Mouse (Mus musculus) embryonic facial prominence, embryonic 11.5 days (tissue): ENCODE measurements around the gene Wwox. TPM values are rescaled to one million over a fixed set of nuclear protein-coding genes. Genes with fewer than 3 reads are reported as not detected.

Experiments used
- ATAC-seq: fragments of 200-750 bp; cut with Nextera tagmentation; replicated peaks from 2 replicates; pipeline ENCODE4 v1.8.0; 2017; ENCODE audit warnings: low read depth; ENCODE audit not compliant: insufficient number of reproducible peaks, low FRiP score, low TSS enrichment
- DNase-seq: peaks from one replicate; pipeline ENCODE4 v3.0.0-alpha.2; 2015; ENCODE audit warnings: low spot score
- H3K27ac ChIP-seq: fragments of 300-500 bp; sonication (generic); replicated peaks from 2 replicates; pipeline ENCODE4 v1.5.1; 2014; ENCODE audit warnings: mild to moderate bottlenecking, low read depth, low read length, control low read depth
- H3K27me3 ChIP-seq: fragments of 300-500 bp; sonication (generic); 2 replicates; pipeline ENCODE4 v1.6.1; 2014; ENCODE audit warnings: mild to moderate bottlenecking, low read length, moderate library complexity, mixed read lengths; ENCODE audit not compliant: control insufficient read depth, insufficient read depth
- H3K36me3 ChIP-seq: fragments of 300-500 bp; sonication (generic); replicated peaks from 2 replicates; pipeline ENCODE4 v1.6.1; 2014; ENCODE audit warnings: low read depth, mild to moderate bottlenecking, low read length, moderate library complexity, mixed read lengths; ENCODE audit not compliant: control insufficient read depth, insufficient read depth
- H3K4me1 ChIP-seq: fragments of 300-500 bp; sonication (generic); 2 replicates; pipeline ENCODE4 v1.6.1; 2014; ENCODE audit warnings: low read length, mixed read lengths; ENCODE audit not compliant: control insufficient read depth, insufficient read depth
- H3K4me2 ChIP-seq: fragments of 300-500 bp; sonication (generic); 2 replicates; pipeline ENCODE4 v1.6.1; 2014; ENCODE audit warnings: low read depth, mild to moderate bottlenecking, control low read depth, low read length, moderate library complexity
- H3K4me3 ChIP-seq: fragments of 300-500 bp; sonication (generic); 2 replicates; pipeline ENCODE4 v1.5.1; 2014; ENCODE audit warnings: low read depth, low read length, control low read depth
- H3K9ac ChIP-seq: fragments of 300-500 bp; sonication (generic); replicated peaks from 2 replicates; pipeline ENCODE4 v1.6.1; 2014; ENCODE audit warnings: mild to moderate bottlenecking, control low read depth, low read length
- H3K9me3 ChIP-seq: fragments of 300-500 bp; sonication (generic); replicated peaks from 2 replicates; pipeline ENCODE4 v1.6.1; 2016; ENCODE audit warnings: mild to moderate bottlenecking, low read length, inconsistent platforms, mixed read lengths; ENCODE audit not compliant: control insufficient read depth
- WGBS: fragments of 180-500 bp; shearing (Covaris S2); extraction: QIAGEN DNeasy Blood & Tissue Kit; methylation state at CpG from one replicate; pipeline ENCODE4 v1.1.7; 2014; 5-methylcytosine and 5-hydroxymethylcytosine counted together
- polyA plus RNA-seq: library from polyadenylated mRNA; unstranded; fragments of >200 nt; fragmentation: Nextera tagmentation; extraction: Ambion mirVana; gene quantifications from 2 replicates; pipeline ENCODE4 v1.2.1, GENCODE M21; 2014

Wwox gene
- polyA plus RNA-seq, 1 experiment from 2014 or later = 7.2 TPM

DNA sequence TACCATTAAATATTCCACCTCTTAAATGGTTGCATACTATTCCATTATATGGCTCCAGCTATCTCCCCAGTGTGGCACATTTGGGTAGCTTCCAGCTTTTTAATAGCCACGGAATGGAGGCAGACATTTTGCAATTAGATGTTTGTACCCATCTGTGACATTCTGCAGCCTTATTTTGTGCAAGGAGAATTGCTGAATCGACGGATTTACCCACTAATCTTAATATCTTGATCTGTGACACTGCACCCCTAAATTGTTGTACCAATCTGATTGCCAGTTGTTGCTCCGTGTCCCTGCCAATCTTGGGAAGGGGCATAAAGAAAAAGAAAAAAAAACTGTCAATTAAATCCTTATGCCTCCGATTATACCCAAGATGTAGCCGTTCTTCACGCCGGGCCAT lies 15.8 kb downstream of the Wwox start:
- no peak for ATAC-seq
- WGBS = 88% methylated on average over 8 of the region's 8 CpGs

DNA sequence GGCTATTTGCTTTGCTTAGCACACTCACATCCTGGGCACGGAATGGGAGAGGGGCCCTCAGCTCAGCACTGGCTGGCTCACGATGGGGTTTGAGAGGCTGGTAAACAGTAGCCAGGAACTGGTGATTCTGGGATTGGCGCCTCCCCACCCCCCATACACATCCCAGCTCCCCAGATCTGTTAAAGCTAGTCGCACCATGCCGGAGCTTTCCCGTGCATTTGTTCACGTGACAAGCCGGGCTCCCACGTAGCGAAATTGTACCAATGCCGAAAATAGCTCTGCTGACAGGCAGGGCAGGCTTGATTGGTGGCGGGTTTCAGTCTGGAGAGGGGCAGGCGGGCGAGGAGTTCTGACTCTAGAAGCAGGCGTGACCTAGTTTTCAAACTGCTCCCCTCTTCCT lies 16.5 kb downstream of the Wwox start:
- no peak overlapping the region for H3K27ac ChIP-seq
- H3K27me3 ChIP-seq = no peaks in the 10 kb centered on the region
- no peak for DNase-seq
- no peaks in the 10 kb centered on the region; the same call in 1 of the 2 replicates for H3K4me1 ChIP-seq
- H3K4me2 ChIP-seq = no peak overlapping the region
- H3K9ac ChIP-seq = no peak overlapping the region
- no peaks in the 10 kb centered on the region for H3K9me3 ChIP-seq
- no peaks in the 10 kb centered on the region for H3K36me3 ChIP-seq
- no peak for ATAC-seq
- WGBS = 71% methylated on average over 15 of the region's 15 CpGs
- H3K4me3 ChIP-seq = no peak overlapping the region

More for the DNA sequence above, 15.8 kb downstream of the Wwox start:
- Histone ChIP-seq H3K27me3 (no peaks in the 10 kb centered on the region), H3K4me2 (no peak overlapping the region), H3K27ac (no peak overlapping the region), H3K4me3 (no peak overlapping the region), H3K9me3 (no peaks in the 10 kb centered on the region), H3K4me1 (no peaks in the 10 kb centered on the region; the same call in 1 of the 2 replicates), H3K36me3 (no peaks in the 10 kb centered on the region), H3K9ac (no peak overlapping the region)
- no peak for DNase-seq

DNA sequence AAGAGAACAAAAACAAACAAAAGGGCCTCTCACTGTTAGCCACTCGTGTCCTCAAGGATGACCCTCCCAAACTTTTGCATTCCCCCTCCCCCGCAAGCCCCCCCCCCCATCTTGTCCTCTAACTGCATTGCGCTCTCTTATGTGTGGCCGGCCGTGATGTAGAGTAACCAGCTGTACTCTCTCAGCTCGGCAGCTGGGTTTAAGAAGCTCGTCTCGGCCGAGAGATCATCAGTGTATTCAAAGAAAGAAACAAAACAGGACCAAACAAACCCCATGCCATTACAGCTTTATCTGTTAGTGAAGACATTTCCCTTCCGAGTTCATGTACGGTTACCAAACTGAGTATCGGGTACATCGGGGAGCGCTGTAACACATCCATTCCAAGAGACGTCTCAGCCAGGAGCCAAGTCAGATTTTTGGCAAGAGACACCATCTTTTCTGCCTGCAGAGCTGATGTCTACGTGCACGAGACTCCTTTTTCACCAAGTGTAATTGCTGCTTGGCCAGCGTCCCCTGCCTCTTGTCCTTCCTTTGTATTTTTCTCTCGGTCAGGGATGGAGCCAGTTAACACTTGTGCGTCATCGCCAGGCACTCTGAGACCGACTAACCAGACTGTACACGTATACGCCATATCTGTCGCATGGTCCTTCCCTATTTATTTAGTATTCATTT lies 18.8 kb downstream of the Wwox start:
- no peak for ATAC-seq
- H3K9ac ChIP-seq = no peak overlapping the region
- WGBS = 81% methylated on average over 25 of the region's 25 CpGs
- H3K36me3 ChIP-seq = no peaks in the 10 kb centered on the region
- H3K4me3 ChIP-seq = no peak overlapping the region
- H3K4me2 ChIP-seq = no peak overlapping the region
- H3K27me3 ChIP-seq = no peaks in the 10 kb centered on the region
- H3K4me1 ChIP-seq = no peaks in the 10 kb centered on the region
- H3K27ac ChIP-seq = no peak overlapping the region
- no peaks in the 10 kb centered on the region for H3K9me3 ChIP-seq
- DNase-seq = no peak

DNA sequence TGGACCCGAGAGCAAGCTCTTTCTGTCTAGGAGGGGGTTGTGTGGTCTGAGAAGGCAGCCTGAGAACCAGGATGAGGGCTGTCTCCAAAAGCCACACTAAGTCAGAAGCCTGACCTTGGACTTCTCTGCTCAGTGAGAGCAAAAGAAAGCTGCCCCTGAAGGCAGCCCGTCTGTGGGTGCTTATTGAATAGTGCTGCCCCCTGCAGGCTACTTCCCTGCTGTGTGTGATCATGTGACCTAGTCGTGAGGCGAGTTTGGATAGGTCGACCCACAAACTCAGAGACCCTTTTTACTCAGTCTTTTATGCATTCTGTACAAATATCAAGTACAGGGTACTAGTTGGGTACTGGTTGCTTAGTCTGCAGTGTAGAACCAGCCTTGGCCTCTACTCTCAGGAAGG lies 21.1 kb downstream of the Wwox start:
- Histone ChIP-seq H3K9me3 (no peaks in the 10 kb centered on the region), H3K36me3 (no peaks in the 10 kb centered on the region), H3K4me2 (no peak overlapping the region), H3K4me3 (no peak overlapping the region), H3K27me3 (no peaks in the 10 kb centered on the region), H3K27ac (no peak overlapping the region), H3K9ac (no peak overlapping the region), H3K4me1 (no peaks in the 10 kb centered on the region)
- ATAC-seq = no peak
- 65% methylated on average over 5 of the region's 5 CpGs for WGBS
- peak; percentile 32 for DNase-seq

DNA sequence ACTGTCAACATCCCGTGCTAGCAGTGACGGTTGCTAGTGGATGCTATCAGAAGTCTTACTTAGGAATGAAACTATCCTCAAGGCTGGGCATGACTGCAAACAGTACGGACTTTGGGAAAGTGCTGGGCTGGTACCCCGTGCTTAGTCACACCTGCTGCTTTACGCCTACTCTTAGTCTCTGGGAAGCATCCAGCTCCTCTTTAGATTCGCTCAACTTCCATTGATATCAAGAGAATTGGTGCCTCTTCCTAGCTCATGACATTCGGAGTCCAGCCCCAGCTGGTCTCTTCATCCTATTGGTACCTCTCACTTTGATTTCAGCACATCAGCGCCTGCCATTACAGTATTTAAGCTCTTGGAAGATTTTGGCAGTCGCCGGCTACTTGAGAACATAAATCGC lies 23.1 kb downstream of the Wwox start:
- ATAC-seq = no peak
- no peak overlapping the region for H3K4me2 ChIP-seq

DNA sequence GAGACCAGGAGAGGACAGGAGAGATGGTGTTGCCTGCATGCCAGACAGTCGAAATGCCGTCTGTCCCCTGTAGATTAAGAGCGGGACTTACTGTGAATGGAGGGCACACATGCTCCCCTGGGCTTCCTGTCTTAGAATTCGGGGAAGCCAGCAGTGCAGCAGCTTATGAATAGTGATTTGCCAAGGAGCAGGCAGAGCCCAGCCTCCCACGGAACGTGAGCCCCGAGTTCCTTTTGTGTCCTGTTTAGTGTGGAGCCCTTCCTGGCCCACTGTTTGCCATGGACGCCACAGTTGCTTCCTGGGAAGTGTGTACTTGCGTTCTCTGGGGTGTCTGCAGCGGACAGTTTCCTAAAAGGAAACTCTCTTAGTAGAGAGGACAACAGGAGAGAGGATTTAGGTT lies 23.9 kb downstream of the Wwox start:
- Histone ChIP-seq H3K4me1 (no peaks in the 10 kb centered on the region), H3K4me3 (no peak overlapping the region), H3K9ac (no peak overlapping the region), H3K36me3 (no peaks in the 10 kb centered on the region), H3K4me2 (no peak overlapping the region), H3K9me3 (no peaks in the 10 kb centered on the region), H3K27me3 (no peaks in the 10 kb centered on the region), H3K27ac (no peak overlapping the region)
- DNase-seq (no peak), ATAC-seq (no peak)
- 75% methylated on average over 10 of the region's 10 CpGs for WGBS

More for the DNA sequence above, 23.1 kb downstream of the Wwox start:
- WGBS = 91% methylated on average over 11 of the region's 11 CpGs
- no peaks in the 10 kb centered on the region for H3K27me3 ChIP-seq
- H3K36me3 ChIP-seq = no peaks in the 10 kb centered on the region
- H3K4me1 ChIP-seq = no peaks in the 10 kb centered on the region
- no peak overlapping the region for H3K9ac ChIP-seq
- H3K27ac ChIP-seq = no peak overlapping the region
- H3K4me3 ChIP-seq = no peak overlapping the region
- no peaks in the 10 kb centered on the region for H3K9me3 ChIP-seq
- DNase-seq = no peak

DNA sequence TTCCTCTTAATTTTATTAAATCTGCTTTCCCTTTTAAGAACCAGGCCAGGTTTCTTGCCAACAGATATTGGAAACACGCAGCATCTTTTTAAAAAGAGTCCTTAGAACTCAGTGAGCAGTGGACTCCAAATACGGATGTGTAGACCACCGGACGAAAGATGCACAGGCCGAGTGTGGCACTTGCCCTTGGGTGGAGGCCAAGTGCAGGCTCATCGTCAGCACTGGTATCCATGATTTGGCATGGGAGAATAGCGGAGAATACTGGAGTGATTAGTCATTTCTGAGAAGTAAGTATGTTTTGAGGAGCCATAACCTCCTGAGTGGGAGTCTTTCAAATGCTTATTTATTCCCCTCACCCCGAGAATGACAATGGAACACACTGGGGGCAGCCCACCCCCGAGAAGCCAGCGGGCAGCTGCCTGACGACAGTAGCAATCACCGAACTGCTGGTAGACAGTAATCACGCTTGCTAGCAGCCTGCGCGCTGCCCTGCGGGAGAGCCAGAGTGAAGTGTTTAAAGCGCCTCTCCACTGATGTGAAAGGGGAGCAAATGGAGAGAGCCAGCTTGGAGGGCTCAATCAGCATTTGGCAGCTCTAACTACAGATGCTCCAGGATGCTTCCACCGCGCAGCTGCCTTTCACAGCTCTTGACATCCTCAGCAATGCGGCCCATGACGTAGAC lies 29.2 kb downstream of the Wwox start:
- WGBS = 89% methylated on average over 21 of the region's 21 CpGs
- H3K4me3 ChIP-seq = no peak overlapping the region
- H3K9me3 ChIP-seq = no peaks in the 10 kb centered on the region
- no peak overlapping the region for H3K9ac ChIP-seq
- no peak overlapping the region for H3K27ac ChIP-seq
- no peaks in the 10 kb centered on the region for H3K27me3 ChIP-seq
- H3K36me3 ChIP-seq = no peaks in the 10 kb centered on the region
- no peaks in the 10 kb centered on the region for H3K4me1 ChIP-seq
- ATAC-seq (no peak), DNase-seq (no peak)
- no peak overlapping the region for H3K4me2 ChIP-seq

DNA sequence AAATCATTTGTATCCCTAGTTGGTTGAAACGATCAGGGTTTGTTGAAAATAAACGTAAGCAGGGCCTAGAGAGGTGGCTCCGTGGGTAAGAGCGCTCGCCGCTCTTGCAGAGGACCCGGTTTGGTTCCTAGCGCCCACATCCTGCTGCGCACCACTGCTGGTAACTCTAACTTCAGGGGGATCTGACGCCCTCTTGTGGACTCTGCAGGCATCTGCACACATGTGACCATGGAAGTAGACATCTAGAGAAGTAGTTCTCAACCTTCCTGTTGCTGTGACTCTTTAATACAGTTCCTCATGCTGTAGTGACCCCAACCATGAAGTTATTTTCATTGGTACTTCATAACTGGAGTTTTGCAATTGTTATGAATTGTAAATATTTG lies 29.7 kb downstream of the Wwox start:
- Histone ChIP-seq H3K4me3 (no peak overlapping the region), H3K27me3 (no peaks in the 10 kb centered on the region), H3K9me3 (no peaks in the 10 kb centered on the region), H3K27ac (no peak overlapping the region), H3K36me3 (no peaks in the 10 kb centered on the region), H3K9ac (no peak overlapping the region), H3K4me1 (no peaks in the 10 kb centered on the region), H3K4me2 (no peak overlapping the region)
- 94% methylated on average over 10 of the region's 10 CpGs for WGBS
- no peak for DNase-seq
- no peak for ATAC-seq
